Mouse (Mus musculus) T-helper 2 cell (primary cell): ENCODE results near the gene Plcb4.

ENCODE experiments used
- in situ Hi-C: fragments of 300-600 bp; cut with MboI, MseI; formaldehyde crosslinking; loops from one replicate; pipeline ENCODE4 v1.15.1; 2025; ENCODE audit warnings: high pct_unique_total_duplicates

Gene Plcb4

GRCm38 (mm10) chr2:135658486-135659390 is at the start of gene Plcb4:
Plcb4 (plus strand) TSS chr2:135659011.
- in situ Hi-C loops: loop anchor here (25.0 kb wide), 1 partner anchor 229 kb away; no protein-coding TSS in a partner anchor

- in situ Hi-C loops: no loop called here
These were observed 44.1 kb upstream of the Plcb4 start for GRCm38 (mm10) chr2:135614651-135615261.

GRCm38 (mm10) chr2:135616090-135616489 is 42.7 kb upstream of the Plcb4 start:
- in situ Hi-C loops: no loop called here

GRCm38 (mm10) chr2:135618551-135618950 is 40.3 kb upstream of the Plcb4 start:
- in situ Hi-C loops: no loop called here

- in situ Hi-C loops: no loop called here
These were observed 38.9 kb upstream of the Plcb4 start for GRCm38 (mm10) chr2:135619956-135620355.

- in situ Hi-C loops: no loop called here
These were observed 31.0 kb upstream of the Plcb4 start for GRCm38 (mm10) chr2:135627821-135628220.

GRCm38 (mm10) chr2:135637227-135637626 is 21.6 kb upstream of the Plcb4 start:
- in situ Hi-C loops: no loop called here

GRCm38 (mm10) chr2:135641002-135641401 is 17.8 kb upstream of the Plcb4 start:
- in situ Hi-C loops: no loop called here

GRCm38 (mm10) chr2:135641636-135642035 is 17.2 kb upstream of the Plcb4 start:
- in situ Hi-C loops: no loop called here

- in situ Hi-C loops: no loop called here
These were observed 12.6 kb upstream of the Plcb4 start for GRCm38 (mm10) chr2:135646226-135646625.

- in situ Hi-C loops: no loop called here
These were observed 12.2 kb upstream of the Plcb4 start for GRCm38 (mm10) chr2:135646654-135647053.

GRCm38 (mm10) chr2:135647985-135648384 is 10.8 kb upstream of the Plcb4 start:
- in situ Hi-C loops: no loop called here

- in situ Hi-C loops: loop anchor here (25.0 kb wide), 1 partner anchor 236 kb away; no protein-coding TSS in a partner anchor
These were observed 7.9 kb upstream of the Plcb4 start for GRCm38 (mm10) chr2:135650885-135651284.

- in situ Hi-C loops: loop anchor here (25.0 kb wide), 1 partner anchor 235 kb away; no protein-coding TSS in a partner anchor
These were observed 6.8 kb upstream of the Plcb4 start for GRCm38 (mm10) chr2:135652040-135652439.

- in situ Hi-C loops: loop anchor here (25.0 kb wide), 1 partner anchor 235 kb away; no protein-coding TSS in a partner anchor
These were observed 6.4 kb upstream of the Plcb4 start for GRCm38 (mm10) chr2:135652451-135652850.

- in situ Hi-C loops: loop anchor here (25.0 kb wide), 1 partner anchor 231 kb away; no protein-coding TSS in a partner anchor
These were observed 2.9 kb upstream of the Plcb4 start for GRCm38 (mm10) chr2:135655948-135656347.

GRCm38 (mm10) chr2:135656586-135656985 is 2.2 kb upstream of the Plcb4 start:
- in situ Hi-C loops: loop anchor here (25.0 kb wide), 1 partner anchor 231 kb away; no protein-coding TSS in a partner anchor

GRCm38 (mm10) chr2:135659391-135660180 is 775 bp downstream of the Plcb4 start:
- in situ Hi-C loops: loop anchor here (25.0 kb wide), 1 partner anchor 228 kb away; no protein-coding TSS in a partner anchor

GRCm38 (mm10) chr2:135660816-135661215 is 2.0 kb downstream of the Plcb4 start:
- in situ Hi-C loops: loop anchor here (25.0 kb wide), 1 partner anchor 226 kb away; no protein-coding TSS in a partner anchor

- in situ Hi-C loops: loop anchor here (25.0 kb wide), 1 partner anchor 224 kb away; no protein-coding TSS in a partner anchor
These were observed 5.0 kb downstream of the Plcb4 start for GRCm38 (mm10) chr2:135663785-135664184.

GRCm38 (mm10) chr2:135667496-135667895 is 8.7 kb downstream of the Plcb4 start:
- in situ Hi-C loops: loop anchor here (25.0 kb wide), 1 partner anchor 220 kb away; no protein-coding TSS in a partner anchor
